Mouse (Mus musculus) gastrocnemius, adult 8-10 months (tissue): ENCODE data around the gene Notch4. TPM values are rescaled to one million over a fixed set of nuclear protein-coding genes. Genes with fewer than 3 reads are reported as not detected.

ENCODE experiments used
- DNase-seq, 2 experiments: peaks; one replicate each; pipeline ENCODE4 v3.0.0; 2022; ENCODE audit warnings: low spot score in 2 of 2
- total RNA-seq, 4 experiments: library from RNA; stranded (reverse); gene quantifications; 2 replicates each; pipeline ENCODE4 v1.2.4; 2022

Gene Notch4
- total RNA-seq, 4 experiments from 2014 or later = 4.6 to 8.2 (median 5.7) TPM

GRCm38 (mm10) chr17:34569919-34570318, 5.9 kb downstream of the Notch4 start:
- no peak for DNase-seq

GRCm38 (mm10) chr17:34571875-34572274, 7.8 kb downstream of the Notch4 start:
- DNase-seq = no peak

DNA sequence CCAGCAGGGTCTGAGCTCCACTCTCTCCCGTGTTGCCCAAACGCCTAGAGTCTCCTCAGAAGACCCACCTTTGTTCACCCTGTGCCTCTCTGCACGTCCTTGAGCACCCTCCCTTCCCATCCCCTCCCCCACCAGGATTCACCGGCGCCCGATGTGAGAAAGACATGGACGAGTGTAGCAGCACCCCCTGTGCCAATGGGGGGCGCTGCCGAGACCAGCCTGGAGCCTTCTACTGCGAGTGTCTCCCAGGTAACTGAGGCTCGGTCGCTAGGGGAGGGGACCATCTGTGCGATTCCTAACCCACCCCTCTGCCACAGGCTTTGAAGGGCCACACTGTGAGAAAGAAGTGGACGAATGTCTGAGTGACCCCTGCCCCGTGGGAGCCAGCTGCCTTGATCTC, 8.3 kb downstream of the Notch4 start:
- DNase-seq = no peak

DNA sequence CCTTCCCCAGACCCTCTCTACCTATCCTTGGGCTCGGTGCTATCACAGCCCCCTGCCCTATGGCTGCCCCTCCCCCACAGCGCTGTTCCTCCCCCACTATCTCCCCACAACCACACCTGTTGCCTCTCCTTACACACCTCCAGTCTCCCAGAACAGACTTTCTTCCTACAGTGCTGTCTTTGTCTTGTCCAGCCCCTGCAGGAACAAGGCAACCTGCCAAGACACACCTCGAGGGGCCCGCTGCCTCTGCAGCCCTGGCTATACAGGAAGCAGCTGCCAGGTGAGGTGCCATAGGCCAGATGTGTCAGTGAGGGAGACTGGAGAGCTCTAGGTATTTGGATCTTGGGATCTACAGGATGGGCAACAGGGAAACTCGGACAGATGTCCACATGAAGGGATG, 12.5 kb downstream of the Notch4 start:
- no peak for DNase-seq

DNA sequence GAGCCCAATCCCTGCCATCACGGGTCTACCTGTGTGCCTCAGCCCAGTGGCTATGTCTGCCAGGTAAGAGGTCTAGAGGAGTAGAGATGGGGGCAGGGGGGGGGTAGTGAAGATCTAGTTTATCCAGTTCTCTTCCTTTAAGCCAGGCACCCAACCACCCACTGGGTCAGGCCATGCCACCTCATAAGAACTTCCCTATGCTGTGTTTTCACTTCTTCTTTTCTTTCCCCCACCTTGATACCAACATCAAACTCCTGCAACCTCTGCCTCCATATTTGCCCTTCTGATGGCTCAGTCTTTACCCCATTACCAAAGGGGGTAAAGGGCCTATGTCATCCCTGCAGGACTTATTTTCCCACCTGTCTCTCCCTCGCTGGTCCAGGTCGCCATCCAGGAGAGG, 14.0 kb downstream of the Notch4 start:
- DNase-seq = no peak

DNA sequence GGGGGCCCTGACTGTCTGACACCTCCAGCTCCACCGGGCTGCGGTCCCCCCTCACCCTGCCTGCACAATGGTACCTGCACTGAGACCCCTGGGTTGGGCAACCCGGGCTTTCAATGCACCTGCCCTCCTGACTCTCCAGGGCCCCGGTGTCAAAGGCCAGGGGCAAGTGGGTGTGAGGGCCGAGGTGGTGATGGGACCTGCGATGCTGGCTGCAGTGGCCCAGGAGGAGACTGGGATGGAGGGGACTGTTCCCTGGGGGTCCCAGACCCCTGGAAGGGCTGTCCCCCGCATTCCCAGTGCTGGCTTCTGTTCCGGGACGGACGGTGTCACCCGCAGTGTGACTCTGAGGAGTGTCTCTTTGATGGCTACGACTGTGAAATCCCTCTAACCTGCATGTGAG, 18.5 kb downstream of the Notch4 start:
- DNase-seq = no peak

- no peak for DNase-seq
Observed at GRCm38 (mm10) chr17:34583397-34583796, 19.3 kb downstream of the Notch4 start.

GRCm38 (mm10) chr17:34583819-34584218, 19.8 kb downstream of the Notch4 start:
- DNase-seq = no peak

GRCm38 (mm10) chr17:34585121-34585520, 21.1 kb downstream of the Notch4 start:
- DNase-seq = no peak

DNA sequence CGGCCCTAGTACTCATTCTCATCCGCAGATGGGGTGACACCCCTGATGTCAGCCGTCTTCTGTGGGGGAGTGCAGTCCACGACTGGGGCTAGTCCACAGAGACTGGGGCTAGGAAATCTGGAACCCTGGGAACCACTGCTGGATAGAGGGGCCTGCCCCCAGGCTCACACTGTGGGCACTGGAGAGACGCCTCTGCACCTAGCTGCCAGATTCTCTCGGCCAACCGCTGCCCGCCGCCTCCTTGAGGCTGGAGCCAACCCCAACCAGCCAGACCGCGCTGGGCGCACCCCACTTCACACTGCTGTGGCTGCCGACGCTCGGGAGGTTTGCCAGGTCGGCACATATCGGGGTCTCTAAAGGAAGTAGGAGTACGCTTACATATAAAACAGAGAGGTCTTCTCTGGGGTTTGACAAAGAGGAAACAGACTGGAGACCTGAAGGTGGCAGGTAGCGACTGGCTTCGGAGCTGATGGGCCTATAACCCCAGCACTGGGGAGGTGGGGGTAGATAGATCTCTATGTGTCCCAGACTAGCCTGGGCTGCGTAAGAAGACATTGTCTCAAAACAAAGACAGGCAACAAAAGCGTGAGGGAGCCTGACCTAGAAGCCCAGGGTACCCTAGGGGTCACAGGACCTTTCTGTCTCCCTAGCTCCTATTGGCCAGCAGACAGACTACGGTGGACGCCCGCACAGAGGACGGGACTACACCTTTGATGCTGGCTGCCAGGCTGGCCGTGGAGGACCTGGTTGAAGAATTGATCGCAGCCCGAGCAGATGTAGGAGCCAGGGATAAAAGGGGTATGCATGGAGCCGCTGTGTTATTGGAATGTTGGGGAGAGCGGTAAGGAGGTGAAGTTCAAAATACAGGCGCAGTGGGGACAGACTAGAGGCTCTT, 22.1 kb downstream of the Notch4 start:
- DNase-seq = no peak

GRCm38 (mm10) chr17:34586796-34587422, 22.8 kb downstream of the Notch4 start:
- DNase-seq = peak; percentile 43 to 63

DNA sequence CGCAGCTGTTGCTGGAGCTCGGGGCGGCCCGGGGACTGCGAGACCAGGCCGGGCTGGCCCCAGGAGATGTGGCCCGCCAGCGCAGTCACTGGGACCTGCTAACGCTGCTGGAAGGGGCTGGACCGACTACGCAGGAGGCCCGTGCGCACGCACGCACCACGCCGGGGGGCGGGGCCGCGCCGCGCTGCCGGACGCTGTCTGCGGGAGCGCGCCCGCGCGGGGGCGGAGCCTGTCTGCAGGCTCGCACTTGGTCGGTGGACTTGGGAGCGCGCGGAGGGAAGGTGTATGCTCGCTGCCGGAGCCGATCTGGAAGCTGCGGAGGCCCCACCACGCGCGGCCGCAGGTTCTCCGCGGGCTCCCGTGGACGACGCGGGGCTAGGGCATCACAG, 23.3 kb downstream of the Notch4 start:
- peak; percentile 98 for DNase-seq

- no peak for DNase-seq
Observed at GRCm38 (mm10) chr17:34587814-34588213, 23.7 kb downstream of the Notch4 start.

- no peak for DNase-seq
Observed at GRCm38 (mm10) chr17:34588767-34589166, 24.7 kb downstream of the Notch4 start.

DNA sequence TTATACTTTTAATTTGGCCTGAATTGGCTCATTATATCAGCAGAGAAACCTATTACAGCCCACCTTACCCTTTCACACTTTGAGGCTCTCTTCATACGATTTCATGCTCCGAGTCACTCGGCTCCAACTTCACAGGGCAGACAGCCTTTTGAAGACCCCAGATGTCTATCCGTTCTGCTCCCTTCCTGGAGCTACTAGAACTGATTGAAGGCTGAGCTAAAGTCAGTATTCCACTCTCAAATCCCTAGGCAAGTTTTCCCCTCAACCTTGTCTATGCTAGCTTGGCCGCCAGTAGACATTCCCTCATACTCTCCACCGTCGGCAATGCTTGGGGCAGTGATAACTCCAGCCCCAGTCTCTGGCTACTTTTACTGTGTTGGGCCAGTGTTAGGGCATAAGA, 25.1 kb downstream of the Notch4 start:
- DNase-seq = no peak

- DNase-seq = peak; percentile 54 to 67
Observed at GRCm38 (mm10) chr17:34589681-34590101, 25.6 kb downstream of the Notch4 start, which contains the start of gene Gpsm3. Gpsm3 (plus strand) TSS chr17:34589806.

- DNase-seq = no peak
Observed at GRCm38 (mm10) chr17:34590154-34590987, 26.3 kb downstream of the Notch4 start.

GRCm38 (mm10) chr17:34591029-34591993, 27.2 kb downstream of the Notch4 start, which contains the start of gene Pbx2:
Pbx2 (plus strand) TSS chr17:34591266.
- no peak for DNase-seq

DNA sequence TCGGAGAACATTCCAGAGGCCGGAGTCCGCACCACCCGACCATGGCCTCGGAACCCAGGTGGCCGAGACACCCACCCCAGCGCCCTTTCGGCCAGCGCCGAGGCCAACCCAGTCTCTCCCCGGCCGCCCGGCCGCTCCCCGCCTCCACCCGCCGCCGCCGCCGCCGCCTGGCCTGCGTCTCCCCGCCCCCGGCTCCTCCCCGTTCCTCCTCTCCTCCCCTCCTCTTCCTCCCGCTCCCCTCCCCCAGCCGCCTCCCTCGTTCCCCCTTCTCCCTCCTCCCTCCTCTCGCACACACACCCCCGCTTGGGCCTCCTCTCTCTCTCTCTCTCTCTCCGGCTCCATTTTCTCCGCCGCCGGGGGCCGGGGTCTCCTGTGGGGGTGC, 27.9 kb downstream of the Notch4 start:
- DNase-seq = peak; percentile 70 to 78
